Mouse (Mus musculus) E14TG2a.4 (cell line): ENCODE measurements around the gene Fbxw9.

Experiments
- CTCF ChIP-seq: conservative IDR thresholded peaks from 2 replicates; pipeline ENCODE4 v1.5.1; 2014; ENCODE audit warnings: low read length
- NANOG ChIP-seq: IDR thresholded peaks from 2 replicates; pipeline ENCODE4 v1.6.1; 2014; ENCODE audit warnings: borderline replicate concordance, low read length, mixed read lengths
- POU5F1 ChIP-seq: IDR thresholded peaks from 2 replicates; pipeline ENCODE4 v1.6.1; 2014; ENCODE audit warnings: low read length, borderline replicate concordance

GRCm38 (mm10) chr8:85113241-85113640, 53.4 kb downstream of the Fbxw9 start:
- no peak for TF ChIP-seq CTCF
- TF ChIP-seq NANOG, result no peak
- TF ChIP-seq POU5F1, result no peak
